In genomic region chr8:89571816-89572215, GRCm38 (mm10) we compare ENCODE assay signal across 9 mouse cellular contexts.
DNase-seq lines count a peak whose midpoint lies in the region; ATAC-seq and TF ChIP-seq lines count a peak whose summit lies in the region.
"Had no signal": no experiment of that assay in that cellular context is flagged by ENCODE, and none has a peak within 500 bp of the region (broad histone marks: within the 10 kb centered on the region; RNA-seq: fewer than 3 reads in every experiment).

No protein-coding gene starts in this region.

- WGBS in bone marrow, adult 2 months: 6% methylated on average over 13 of the region's 13 CpGs
- 4% methylated on average over 13 of the region's 13 CpGs for WGBS in forebrain, embryonic 11.5 days
- 4% methylated on average over 13 of the region's 13 CpGs for WGBS in liver, embryonic 16.5 days (ENCODE audit: insufficient replicate concordance)

- TF ChIP-seq CTCF in CH12.LX (conservative IDR thresholded peaks at IDR 0.05 in 1 of 2, IDR thresholded peaks at IDR 0.05 in 1 of 2; ENCODE audit: low read depth in 2 of 2, low read length in 2 of 2): peak in 1 of 2 experiments; percentile 61; a peak in 2 of 4 replicates
- TF ChIP-seq CTCF in bone marrow, adult 2 months (IDR thresholded peaks at IDR 0.05; ENCODE audit: control insufficient read depth, insufficient read depth, low read length): peak; percentile 60

- no peak overlapping the region for H3K4me3 ChIP-seq in CH12.LX (replicated peaks in 1 of 3; ENCODE audit: low read depth in 2 of 3, low read length in 2 of 3, poor library complexity in 1 of 3)
- H3K4me3 ChIP-seq in bone marrow, adult 2 months (replicated peaks; ENCODE audit: control insufficient read depth, low read depth, low read length): no peak overlapping the region
- no peak overlapping the region for H3K4me3 ChIP-seq in forebrain, embryonic 11.5 days (ENCODE audit: low read depth, low read length)
- no peak overlapping the region for H3K4me3 ChIP-seq in liver, embryonic 16.5 days (ENCODE audit: low read depth, low read length)
- H3K4me3 ChIP-seq: embryonic facial prominence, embryonic 13.5 days had no signal

- dilution Hi-C loops in CH12.LX (cut with MboI; ENCODE audit: extremely low pct_ligation_motif_present, extremely low pct_unique_long_range_greater_than_20kb, low sequenced_read_pairs): no loop called here

- H3K36me3 ChIP-seq in CH12.LX (replicated peaks in 1 of 2; ENCODE audit: control insufficient read depth in 1 of 2, insufficient read depth in 1 of 2, low read length in 1 of 2): no peaks in the 10 kb centered on the region
- H3K36me3 ChIP-seq in forebrain, embryonic 11.5 days (ENCODE audit: control insufficient read depth, insufficient read depth, low read length): no peaks in the 10 kb centered on the region
- no peaks in the 10 kb centered on the region for H3K36me3 ChIP-seq in liver, embryonic 16.5 days (ENCODE audit: control insufficient read depth, insufficient read depth)
- H3K36me3 ChIP-seq: embryonic facial prominence, embryonic 13.5 days had no signal

- ATAC-seq in forebrain, embryonic 11.5 days (replicated peaks; ENCODE audit: low FRiP score): peak; percentile 85
- 0 out of 2 replicates have a peak, but pooled peaks have one; percentile 32 for ATAC-seq in liver, embryonic 16.5 days (ENCODE audit: low read depth)

- TF ChIP-seq POLR2A in CH12.LX (IDR thresholded peaks at IDR 0.05; ENCODE audit: low read depth, low read length): no peak
- TF ChIP-seq POLR2A in bone marrow, adult 2 months (IDR thresholded peaks at IDR 0.05; ENCODE audit: borderline replicate concordance, control insufficient read depth, low read depth, low read length): no peak

- peaks cover 0 to 3% of the 10 kb centered on the region in 2 experiments; a peak in 1 of 4 replicates for H3K4me1 ChIP-seq in CH12.LX (ENCODE audit: control insufficient read depth in 1 of 2, insufficient read depth in 2 of 2)
- H3K4me1 ChIP-seq in bone marrow, adult 2 months (ENCODE audit: control insufficient read depth, insufficient read depth, low read length): no peaks in the 10 kb centered on the region
- peaks cover 16% of the 10 kb centered on the region; the same call in 1 of the 2 replicates for H3K4me1 ChIP-seq in forebrain, embryonic 11.5 days (replicated peaks; ENCODE audit: control insufficient read depth, insufficient read depth, low read length)
- no peaks in the 10 kb centered on the region for H3K4me1 ChIP-seq in liver, embryonic 16.5 days (ENCODE audit: control insufficient read depth, low read depth, low read length)

- no peaks in the 10 kb centered on the region for H3K27me3 ChIP-seq in CH12.LX (replicated peaks)
- H3K27me3 ChIP-seq in forebrain, embryonic 11.5 days (ENCODE audit: control insufficient read depth, insufficient read depth, low read length): peaks cover 4% of the 10 kb centered on the region; the same call in 1 of the 2 replicates
- H3K27me3 ChIP-seq in liver, embryonic 16.5 days (ENCODE audit: control insufficient read depth, insufficient read depth, low read depth, low read length): no peaks in the 10 kb centered on the region

- no peak for TF ChIP-seq EP300 in CH12.LX (IDR thresholded peaks at IDR 0.05; ENCODE audit: low read length)

- no peak overlapping the region for H3K9ac ChIP-seq in CH12.LX (ENCODE audit: insufficient read depth, low read depth)
- H3K9ac ChIP-seq in forebrain, embryonic 11.5 days (ENCODE audit: low read length): 0 out of 2 replicates have a peak overlapping the region, but pooled peaks have one; percentile 16
- H3K9ac ChIP-seq in liver, embryonic 16.5 days (ENCODE audit: low read depth, low read length): no peak overlapping the region
- H3K9ac ChIP-seq: embryonic facial prominence, embryonic 13.5 days had no signal

- DNase-seq in CH12.LX (ENCODE audit: extremely low read depth): peak; percentile 49
- peak; percentile 94 for DNase-seq in forebrain, embryonic 11.5 days (ENCODE audit: low spot score)
- DNase-seq in heart, postnatal 4 days: peak; percentile 83
- DNase-seq in layer of hippocampus, adult 11-12 months (ENCODE audit: low spot score): peak; percentile 84
- peak; percentile 78 for DNase-seq in ovary, postnatal 14 days (ENCODE audit: low spot score)
- peak; percentile 65 for DNase-seq in urinary bladder, postnatal 14 days (ENCODE audit: low spot score)

- in situ Hi-C loops in CH12.LX (cut with MboI; ENCODE audit: low pct_ligation_motif_present, low pct_unique_long_range_greater_than_20kb, low sequenced_read_pairs): no loop called here

- peaks cover 26% of the 10 kb centered on the region for H3K9me3 ChIP-seq in CH12.LX (replicated peaks; ENCODE audit: low read length)
- H3K9me3 ChIP-seq in forebrain, embryonic 11.5 days (ENCODE audit: control insufficient read depth, low read length): no peaks in the 10 kb centered on the region
- H3K9me3 ChIP-seq in liver, embryonic 16.5 days (replicated peaks; ENCODE audit: control insufficient read depth, low read length): no peaks in the 10 kb centered on the region
- H3K9me3 ChIP-seq: embryonic facial prominence, embryonic 13.5 days had no signal

- no peak overlapping the region for H3K27ac ChIP-seq in CH12.LX (ENCODE audit: insufficient read depth, low read depth)
- H3K27ac ChIP-seq in bone marrow, adult 2 months (ENCODE audit: control insufficient read depth, insufficient read depth, low read depth, low read length, poor library complexity): no peak overlapping the region
- H3K27ac ChIP-seq in forebrain, embryonic 11.5 days (ENCODE audit: low read depth, low read length): no peak overlapping the region
- no peak overlapping the region for H3K27ac ChIP-seq in liver, embryonic 16.5 days (ENCODE audit: low read length)
- H3K27ac ChIP-seq: embryonic facial prominence, embryonic 13.5 days had no signal

- peak; percentile 56 for TF ChIP-seq RAD21 in CH12.LX (IDR thresholded peaks at IDR 0.05; ENCODE audit: low read depth, low read length)

- H3K79me2 ChIP-seq in CH12.LX (replicated peaks; ENCODE audit: control insufficient read depth, extremely low read depth, insufficient read depth, poor library complexity, severe bottlenecking): no peaks in the 10 kb centered on the region

- H3K4me2 ChIP-seq in CH12.LX (ENCODE audit: insufficient read depth, low read depth, poor library complexity, severe bottlenecking): no peak overlapping the region
- no peak overlapping the region for H3K4me2 ChIP-seq in forebrain, embryonic 11.5 days (ENCODE audit: low read depth, low read length, severe bottlenecking)
- no peak overlapping the region for H3K4me2 ChIP-seq in liver, embryonic 16.5 days (ENCODE audit: low read depth, low read length)
- H3K4me2 ChIP-seq: embryonic facial prominence, embryonic 13.5 days had no signal

TF ChIP-seq in CH12.LX, 34 proteins besides CTCF, POLR2A, EP300 and RAD21:
- TF ChIP-seq RCOR1 (conservative IDR thresholded peaks at IDR 0.05; ENCODE audit: low read depth, low read length) (no peak), SMC3 (IDR thresholded peaks at IDR 0.05; ENCODE audit: low read depth, low read length) (peak; percentile 50), UBTF (IDR thresholded peaks at IDR 0.05; ENCODE audit: low read depth, low read length) (no peak)
